Mouse (Mus musculus): ENCODE data around the gene Nmral1. TPM values are rescaled to one million over a fixed set of nuclear protein-coding genes. Genes with fewer than 3 reads are reported as not detected.
"Not testable (repeated sequence)": the region's sequence is repeated elsewhere in the genome, so short reads cannot be mapped to it uniquely, and the experiment has no call there.

The Nmral1 gene
- polyA plus RNA-seq, 1 experiment from 2014 or later = 192 TPM

DNA sequence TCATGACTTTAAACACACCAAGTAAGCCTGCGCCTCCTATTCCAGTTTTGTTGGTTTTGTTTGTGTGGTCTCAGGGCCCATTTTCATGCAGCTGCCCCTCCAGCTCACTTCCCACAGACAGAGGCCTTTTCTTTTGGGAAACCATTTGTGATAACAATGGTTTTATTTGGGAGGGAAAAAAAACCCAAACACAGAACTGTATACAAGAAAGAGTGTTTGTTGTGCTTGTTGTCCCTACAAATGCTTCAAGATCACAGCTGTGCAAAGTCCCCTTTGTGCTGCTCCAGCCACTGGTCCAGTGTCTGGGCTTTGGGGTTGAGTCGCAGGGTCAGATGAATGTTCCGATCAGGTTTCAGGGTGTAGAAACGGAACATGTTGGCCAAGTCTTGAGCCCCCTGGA is 8.0 kb downstream of the Nmral1 start:
- H3K27ac ChIP-seq (replicated peaks; ENCODE audit: low read depth, low read length) = no peak overlapping the region
- WGBS = 92% methylated on average over 4 of the region's 4 CpGs
- ATAC-seq (replicated peaks; ENCODE audit: insufficient number of reproducible peaks, low FRiP score, low TSS enrichment, low read depth) = no peak

GRCm38 (mm10) chr16:4705541-4705940 is 13.6 kb downstream of the Nmral1 start:
- DNase-seq (ENCODE audit: low spot score) = no peak
- no peaks in the 10 kb centered on the region for H3K4me1 ChIP-seq (ENCODE audit: control insufficient read depth, insufficient read depth, low read length)
- H3K27me3 ChIP-seq (ENCODE audit: control insufficient read depth, insufficient read depth, low read length) = no peaks in the 10 kb centered on the region
- no peaks in the 10 kb centered on the region for H3K9me3 ChIP-seq (replicated peaks; ENCODE audit: control insufficient read depth, low read length)
- peaks cover 14% of the 10 kb centered on the region for H3K36me3 ChIP-seq (replicated peaks; ENCODE audit: control insufficient read depth, insufficient read depth, low read depth, low read length)
- H3K4me3 ChIP-seq (ENCODE audit: low read depth, low read length) = no peak overlapping the region
- H3K27ac ChIP-seq (replicated peaks; ENCODE audit: low read depth, low read length) = no peak overlapping the region
- no peak for ATAC-seq (replicated peaks; ENCODE audit: insufficient number of reproducible peaks, low FRiP score, low TSS enrichment, low read depth)
- whole genome bisulfite sequencing = 62% methylated on average over 4 of the region's 4 CpGs
- H3K9ac ChIP-seq (replicated peaks; ENCODE audit: low read length) = no peak overlapping the region
- no peak overlapping the region for H3K4me2 ChIP-seq (ENCODE audit: low read depth, low read length)

More for the DNA sequence above, 8.0 kb downstream of the Nmral1 start:
- no peak for DNase-seq (ENCODE audit: low spot score)
- no peak overlapping the region for H3K4me3 ChIP-seq (ENCODE audit: low read depth, low read length)
- no peak overlapping the region for H3K9ac ChIP-seq (replicated peaks; ENCODE audit: low read length)
- no peak overlapping the region for H3K4me2 ChIP-seq (ENCODE audit: low read depth, low read length)
- peaks cover 2% of the 10 kb centered on the region for H3K36me3 ChIP-seq (replicated peaks; ENCODE audit: control insufficient read depth, insufficient read depth, low read depth, low read length)
- H3K27me3 ChIP-seq (ENCODE audit: control insufficient read depth, insufficient read depth, low read length) = no peaks in the 10 kb centered on the region
- no peaks in the 10 kb centered on the region for H3K4me1 ChIP-seq (ENCODE audit: control insufficient read depth, insufficient read depth, low read length)
- H3K9me3 ChIP-seq (replicated peaks; ENCODE audit: control insufficient read depth, low read length) = no peaks in the 10 kb centered on the region

- no peak for ATAC-seq (replicated peaks; ENCODE audit: insufficient number of reproducible peaks, low FRiP score, low TSS enrichment, low read depth)
- DNase-seq (ENCODE audit: low spot score) = no peak
- H3K4me1 ChIP-seq (ENCODE audit: control insufficient read depth, insufficient read depth, low read length) = no peaks in the 10 kb centered on the region
- H3K4me3 ChIP-seq (ENCODE audit: low read depth, low read length) = no peak overlapping the region
- no peak overlapping the region for H3K27ac ChIP-seq (replicated peaks; ENCODE audit: low read depth, low read length)
- no peak overlapping the region for H3K9ac ChIP-seq (replicated peaks; ENCODE audit: low read length)
- WGBS = 40% methylated on average over 1 of the region's 1 CpGs
- no peaks in the 10 kb centered on the region for H3K27me3 ChIP-seq (ENCODE audit: control insufficient read depth, insufficient read depth, low read length)
- H3K36me3 ChIP-seq (replicated peaks; ENCODE audit: control insufficient read depth, insufficient read depth, low read depth, low read length) = peaks cover 14% of the 10 kb centered on the region
- no peak overlapping the region for H3K4me2 ChIP-seq (ENCODE audit: low read depth, low read length)
- H3K9me3 ChIP-seq (replicated peaks; ENCODE audit: control insufficient read depth, low read length) = no peaks in the 10 kb centered on the region
Observed at GRCm38 (mm10) chr16:4702646-4703045, 16.5 kb downstream of the Nmral1 start.

- H3K27ac ChIP-seq (replicated peaks; ENCODE audit: low read depth, low read length) = no peak overlapping the region
- no peaks in the 10 kb centered on the region for H3K27me3 ChIP-seq (ENCODE audit: control insufficient read depth, insufficient read depth, low read length)
- no peak overlapping the region for H3K9ac ChIP-seq (replicated peaks; ENCODE audit: low read length)
- no peak overlapping the region for H3K4me3 ChIP-seq (ENCODE audit: low read depth, low read length)
- H3K4me2 ChIP-seq (ENCODE audit: low read depth, low read length) = no peak overlapping the region
- ATAC-seq (replicated peaks; ENCODE audit: insufficient number of reproducible peaks, low FRiP score, low TSS enrichment, low read depth) (no peak), DNase-seq (ENCODE audit: low spot score) (no peak)
- H3K9me3 ChIP-seq (replicated peaks; ENCODE audit: control insufficient read depth, low read length) = no peaks in the 10 kb centered on the region
- 96% methylated on average over 3 of the region's 3 CpGs for WGBS
- H3K4me1 ChIP-seq (ENCODE audit: control insufficient read depth, insufficient read depth, low read length) = no peaks in the 10 kb centered on the region
- H3K36me3 ChIP-seq (replicated peaks; ENCODE audit: control insufficient read depth, insufficient read depth, low read depth, low read length) = peaks cover 16% of the 10 kb centered on the region
Observed at GRCm38 (mm10) chr16:4701211-4701610, 17.9 kb downstream of the Nmral1 start.

GRCm38 (mm10) chr16:4689371-4689770 is 29.8 kb downstream of the Nmral1 start:
- ATAC-seq (replicated peaks; ENCODE audit: insufficient number of reproducible peaks, low FRiP score, low TSS enrichment, low read depth); H3K4me1 ChIP-seq (ENCODE audit: control insufficient read depth, insufficient read depth, low read length); DNase-seq (ENCODE audit: low spot score); H3K27me3 ChIP-seq (ENCODE audit: control insufficient read depth, insufficient read depth, low read length); H3K4me2 ChIP-seq (ENCODE audit: low read depth, low read length); H3K27ac ChIP-seq (replicated peaks; ENCODE audit: low read depth, low read length); H3K9ac ChIP-seq (replicated peaks; ENCODE audit: low read length); H3K4me3 ChIP-seq (ENCODE audit: low read depth, low read length); H3K9me3 ChIP-seq (replicated peaks; ENCODE audit: control insufficient read depth, low read length): not testable (repeated sequence)
- peaks cover 11% of the 10 kb centered on the region for H3K36me3 ChIP-seq (replicated peaks; ENCODE audit: control insufficient read depth, insufficient read depth, low read depth, low read length)
- 93% methylated on average over 4 of the region's 4 CpGs for WGBS

DNA sequence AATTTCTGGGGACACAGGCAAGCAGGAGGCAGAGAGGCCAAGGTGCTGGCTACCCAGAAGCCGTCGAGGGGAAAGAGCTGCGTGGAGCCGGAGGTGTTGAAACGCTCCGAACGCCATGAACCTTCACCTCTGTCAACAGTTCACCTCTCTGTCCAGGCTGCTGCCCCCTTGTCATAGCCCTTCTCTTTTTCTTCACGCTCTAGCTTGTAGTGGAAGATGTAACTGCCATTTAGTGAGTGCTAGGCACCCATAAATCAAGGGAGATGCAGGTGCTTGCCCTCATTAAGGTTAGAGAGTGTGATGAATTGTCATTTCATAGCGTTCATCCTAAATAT is 34.7 kb downstream of the Nmral1 start:
- Histone ChIP-seq H3K27ac (replicated peaks; ENCODE audit: low read depth, low read length) (no peak overlapping the region; the same call in 1 of the 2 replicates), H3K9me3 (replicated peaks; ENCODE audit: control insufficient read depth, low read length) (no peaks in the 10 kb centered on the region)

GRCm38 (mm10) chr16:4683581-4684456 is 35.3 kb downstream of the Nmral1 start:
- no peaks in the 10 kb centered on the region; the same call in 1 of the 2 replicates for H3K4me1 ChIP-seq (ENCODE audit: control insufficient read depth, insufficient read depth, low read length)

More for the DNA sequence above, 34.7 kb downstream of the Nmral1 start:
- H3K4me2 ChIP-seq (ENCODE audit: low read depth, low read length) = peak overlapping the region; percentile 82
- DNase-seq (ENCODE audit: low spot score) = no peak
- no peaks in the 10 kb centered on the region; the same call in 1 of the 2 replicates for H3K4me1 ChIP-seq (ENCODE audit: control insufficient read depth, insufficient read depth, low read length)
- H3K36me3 ChIP-seq (replicated peaks; ENCODE audit: control insufficient read depth, insufficient read depth, low read depth, low read length) = peaks cover 5% of the 10 kb centered on the region
- peak overlapping the region; percentile 93 for H3K4me3 ChIP-seq (ENCODE audit: low read depth, low read length)
- H3K27me3 ChIP-seq (ENCODE audit: control insufficient read depth, insufficient read depth, low read length) = no peaks in the 10 kb centered on the region
- H3K9ac ChIP-seq (replicated peaks; ENCODE audit: low read length) = peak overlapping the region; percentile 86
- ATAC-seq (replicated peaks; ENCODE audit: insufficient number of reproducible peaks, low FRiP score, low TSS enrichment, low read depth) = no peak
- 1% methylated on average over 9 of the region's 9 CpGs for WGBS

GRCm38 (mm10) chr16:4683193-4683580 is 36.0 kb downstream of the Nmral1 start:
- Histone ChIP-seq H3K27me3 (ENCODE audit: control insufficient read depth, insufficient read depth, low read length) (no peaks in the 10 kb centered on the region), H3K27ac (replicated peaks; ENCODE audit: low read depth, low read length) (peak overlapping the region; percentile 35; the same call in 1 of the 2 replicates), H3K4me2 (ENCODE audit: low read depth, low read length) (peak overlapping the region; percentile 82), H3K4me1 (ENCODE audit: control insufficient read depth, insufficient read depth, low read length) (no peaks in the 10 kb centered on the region; the same call in 1 of the 2 replicates), H3K9ac (replicated peaks; ENCODE audit: low read length) (peak overlapping the region; percentile 86), H3K4me3 (ENCODE audit: low read depth, low read length) (peak overlapping the region; percentile 93), H3K36me3 (replicated peaks; ENCODE audit: control insufficient read depth, insufficient read depth, low read depth, low read length) (no peaks in the 10 kb centered on the region; the same call in 1 of the 2 replicates), H3K9me3 (replicated peaks; ENCODE audit: control insufficient read depth, low read length) (no peaks in the 10 kb centered on the region)
- ATAC-seq (replicated peaks; ENCODE audit: insufficient number of reproducible peaks, low FRiP score, low TSS enrichment, low read depth) (no peak; the same call in 1 of the 2 replicates), DNase-seq (ENCODE audit: low spot score) (no peak)
- WGBS = 34% methylated on average over 9 of the region's 9 CpGs

More at GRCm38 (mm10) chr16:4683581-4684456, 35.3 kb downstream of the Nmral1 start:
- peak overlapping the region; percentile 93 for H3K4me3 ChIP-seq (ENCODE audit: low read depth, low read length)
- H3K27ac ChIP-seq (replicated peaks; ENCODE audit: low read depth, low read length) = peak overlapping the region; percentile 35; the same call in 1 of the 2 replicates
- DNase-seq (ENCODE audit: low spot score) (peak; percentile 96), ATAC-seq (replicated peaks; ENCODE audit: insufficient number of reproducible peaks, low FRiP score, low TSS enrichment, low read depth) (peak; percentile 86)
- H3K9me3 ChIP-seq (replicated peaks; ENCODE audit: control insufficient read depth, low read length) = no peaks in the 10 kb centered on the region
- H3K36me3 ChIP-seq (replicated peaks; ENCODE audit: control insufficient read depth, insufficient read depth, low read depth, low read length) = no peaks in the 10 kb centered on the region; the same call in 1 of the 2 replicates
- H3K9ac ChIP-seq (replicated peaks; ENCODE audit: low read length) = peak overlapping the region; percentile 86
- H3K27me3 ChIP-seq (ENCODE audit: control insufficient read depth, insufficient read depth, low read length) = no peaks in the 10 kb centered on the region
- peak overlapping the region; percentile 82 for H3K4me2 ChIP-seq (ENCODE audit: low read depth, low read length)
- under 1% methylated on average over 54 of the region's 54 CpGs for WGBS
